Mouse (Mus musculus): Measurements from ENCODE around the gene Rbm38. TPM values are rescaled to one million over a fixed set of nuclear protein-coding genes. Genes with fewer than 3 reads are reported as not detected.
A peak's percentile ranks its signal among the peaks of the same experiment; 100 is the strongest.

Gene Rbm38
- polyA plus RNA-seq, 1 experiment from 2014 or later = 146 TPM

- no peaks in the 10 kb centered on the region for H3K27me3 ChIP-seq (ENCODE audit: control insufficient read depth, insufficient read depth, low read length)
- peak overlapping the region; percentile 91 for H3K4me2 ChIP-seq (ENCODE audit: low read depth, low read length)
- no peak for ATAC-seq (replicated peaks; ENCODE audit: extremely low read depth, insufficient read depth, low FRiP score)
- peak overlapping the region; percentile 69 for H3K27ac ChIP-seq (ENCODE audit: low read length)
- 0 out of 2 replicates have a peak overlapping the region, but pooled peaks have one; percentile 5 for H3K4me3 ChIP-seq (ENCODE audit: low read length)
- peaks cover 76% of the 10 kb centered on the region for H3K4me1 ChIP-seq (ENCODE audit: control insufficient read depth, insufficient read depth, low read length)
- H3K9ac ChIP-seq (ENCODE audit: low read length) = peak overlapping the region; percentile 82
- H3K9me3 ChIP-seq (replicated peaks; ENCODE audit: control insufficient read depth, low read length) = no peaks in the 10 kb centered on the region
- peaks cover 45% of the 10 kb centered on the region for H3K36me3 ChIP-seq (ENCODE audit: control insufficient read depth, insufficient read depth)
- 72% methylated on average over 6 of the region's 6 CpGs for WGBS
These were observed 7.0 kb downstream of the Rbm38 start for GRCm38 (mm10) chr2:173027169-173027823.

DNA sequence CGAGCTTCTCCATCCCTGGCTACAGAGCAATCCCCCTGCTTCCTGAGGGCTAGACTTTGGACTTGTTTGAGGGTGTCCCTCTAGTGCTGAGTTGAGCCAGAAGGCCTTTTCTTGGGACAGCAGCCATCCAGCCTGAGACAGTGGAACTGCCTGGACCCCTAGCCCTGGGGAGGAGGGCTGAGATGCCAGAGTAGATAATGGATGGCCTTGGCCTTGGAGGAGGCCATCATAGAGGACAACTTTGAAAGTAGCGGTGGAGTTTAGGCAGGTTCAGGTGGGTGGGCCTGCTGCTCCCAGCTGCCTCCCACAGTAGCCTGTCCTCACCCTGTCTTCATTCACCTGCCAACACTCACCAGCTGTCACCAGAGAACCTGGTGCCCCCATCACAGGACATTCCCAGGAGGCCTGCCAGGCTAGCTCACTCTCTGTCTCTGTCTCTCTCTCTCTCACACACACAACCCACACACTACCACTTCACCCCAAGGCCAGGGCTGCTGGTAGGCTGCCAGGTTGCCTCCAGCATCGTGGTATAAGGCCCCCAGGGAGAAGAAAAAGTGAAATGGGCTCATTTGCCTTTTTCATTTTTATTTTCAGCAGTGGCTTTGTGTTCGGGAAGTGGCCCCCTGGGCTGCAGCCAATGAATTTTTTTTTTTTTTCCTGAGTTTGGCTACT, 7.7 kb downstream of the Rbm38 start:
- H3K27ac ChIP-seq (ENCODE audit: low read length) = peak overlapping the region; percentile 56; the same call in 1 of the 2 replicates
- H3K27me3 ChIP-seq (ENCODE audit: control insufficient read depth, insufficient read depth, low read length) = no peaks in the 10 kb centered on the region
- peaks cover 51% of the 10 kb centered on the region for H3K36me3 ChIP-seq (ENCODE audit: control insufficient read depth, insufficient read depth)
- 35% methylated on average over 4 of the region's 4 CpGs for WGBS
- ATAC-seq (replicated peaks; ENCODE audit: extremely low read depth, insufficient read depth, low FRiP score) = no peak
- H3K4me1 ChIP-seq (ENCODE audit: control insufficient read depth, insufficient read depth, low read length) = peaks cover 76% of the 10 kb centered on the region
- H3K9ac ChIP-seq (ENCODE audit: low read length) = 0 out of 2 replicates have a peak overlapping the region, but pooled peaks have one; percentile 31
- H3K4me2 ChIP-seq (ENCODE audit: low read depth, low read length) = peak overlapping the region; percentile 15; the same call in 1 of the 2 replicates
- no peak overlapping the region for H3K4me3 ChIP-seq (ENCODE audit: low read length)
- no peaks in the 10 kb centered on the region for H3K9me3 ChIP-seq (replicated peaks; ENCODE audit: control insufficient read depth, low read length)

GRCm38 (mm10) chr2:173028508-173029031, 8.3 kb downstream of the Rbm38 start:
- peaks cover 71% of the 10 kb centered on the region for H3K4me1 ChIP-seq (ENCODE audit: control insufficient read depth, insufficient read depth, low read length)
- H3K4me2 ChIP-seq (ENCODE audit: low read depth, low read length) = no peak overlapping the region
- ATAC-seq (replicated peaks; ENCODE audit: extremely low read depth, insufficient read depth, low FRiP score) = no peak
- peaks cover 57% of the 10 kb centered on the region for H3K36me3 ChIP-seq (ENCODE audit: control insufficient read depth, insufficient read depth)
- no peaks in the 10 kb centered on the region for H3K9me3 ChIP-seq (replicated peaks; ENCODE audit: control insufficient read depth, low read length)
- 90% methylated on average over 3 of the region's 3 CpGs for WGBS
- peak overlapping the region; percentile 13; the same call in 1 of the 2 replicates for H3K9ac ChIP-seq (ENCODE audit: low read length)
- no peak overlapping the region for H3K4me3 ChIP-seq (ENCODE audit: low read length)
- no peaks in the 10 kb centered on the region for H3K27me3 ChIP-seq (ENCODE audit: control insufficient read depth, insufficient read depth, low read length)
- no peak overlapping the region for H3K27ac ChIP-seq (ENCODE audit: low read length)

- Histone ChIP-seq H3K9me3 (replicated peaks; ENCODE audit: control insufficient read depth, low read length) (no peaks in the 10 kb centered on the region), H3K27ac (ENCODE audit: low read length) (peak overlapping the region; percentile 25; the same call in 1 of the 2 replicates), H3K9ac (ENCODE audit: low read length) (0 out of 2 replicates have a peak overlapping the region, but pooled peaks have one; percentile 22), H3K27me3 (ENCODE audit: control insufficient read depth, insufficient read depth, low read length) (no peaks in the 10 kb centered on the region), H3K4me3 (ENCODE audit: low read length) (no peak overlapping the region), H3K36me3 (ENCODE audit: control insufficient read depth, insufficient read depth) (peaks cover 62% of the 10 kb centered on the region), H3K4me1 (ENCODE audit: control insufficient read depth, insufficient read depth, low read length) (peaks cover 61% of the 10 kb centered on the region), H3K4me2 (ENCODE audit: low read depth, low read length) (no peak overlapping the region)
- 53% methylated on average over 12 of the region's 12 CpGs for WGBS
- no peak for ATAC-seq (replicated peaks; ENCODE audit: extremely low read depth, insufficient read depth, low FRiP score)
These were observed 10.5 kb downstream of the Rbm38 start for GRCm38 (mm10) chr2:173030591-173031338.

DNA sequence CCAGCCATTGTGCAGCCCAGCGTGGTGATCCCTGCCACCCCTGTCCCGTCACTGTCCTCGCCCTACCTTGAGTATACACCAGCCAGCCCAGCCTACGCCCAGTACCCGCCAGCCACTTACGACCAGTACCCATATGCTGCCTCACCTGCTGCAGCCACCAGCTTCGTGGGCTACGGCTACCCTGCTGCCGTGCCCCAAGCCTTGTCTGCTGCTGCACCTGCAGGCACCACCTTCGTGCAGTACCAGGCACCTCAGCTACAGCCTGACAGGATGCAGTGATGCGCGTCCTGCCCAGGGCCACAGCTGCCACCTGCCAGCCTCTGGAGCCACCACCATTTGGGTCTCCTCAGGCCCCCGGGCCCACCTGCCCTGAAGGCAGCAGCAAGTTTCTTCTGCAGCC, 13.2 kb downstream of the Rbm38 start:
- Histone ChIP-seq H3K4me2 (ENCODE audit: low read depth, low read length) (no peak overlapping the region), H3K4me3 (ENCODE audit: low read length) (no peak overlapping the region), H3K27ac (ENCODE audit: low read length) (no peak overlapping the region), H3K9me3 (replicated peaks; ENCODE audit: control insufficient read depth, low read length) (no peaks in the 10 kb centered on the region), H3K27me3 (ENCODE audit: control insufficient read depth, insufficient read depth, low read length) (no peaks in the 10 kb centered on the region), H3K4me1 (ENCODE audit: control insufficient read depth, insufficient read depth, low read length) (peaks cover 38% of the 10 kb centered on the region), H3K36me3 (ENCODE audit: control insufficient read depth, insufficient read depth) (peaks cover 48% of the 10 kb centered on the region), H3K9ac (ENCODE audit: low read length) (no peak overlapping the region)
- ATAC-seq (replicated peaks; ENCODE audit: extremely low read depth, insufficient read depth, low FRiP score) = no peak
- 93% methylated on average over 13 of the region's 13 CpGs for WGBS

DNA sequence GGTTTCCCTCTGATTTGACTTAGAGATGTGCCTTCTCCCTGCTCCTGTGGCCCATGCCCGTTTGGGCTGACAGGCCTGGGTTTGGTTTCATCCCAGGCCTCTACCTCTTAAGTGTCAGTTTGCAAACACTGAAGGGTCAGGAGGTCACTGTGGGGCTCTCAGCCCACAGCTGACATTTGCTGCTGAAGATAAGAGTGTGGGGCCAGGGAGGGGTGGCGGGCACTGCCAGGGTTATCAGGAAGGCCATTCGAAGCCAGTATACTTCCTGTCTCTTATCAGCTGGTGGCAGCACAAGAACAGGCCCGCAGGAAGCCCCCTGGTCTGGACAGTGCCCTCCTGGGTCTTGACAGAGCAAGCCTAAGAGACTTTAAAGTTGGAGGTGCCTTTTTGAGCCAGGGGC, 14.7 kb downstream of the Rbm38 start:
- Histone ChIP-seq H3K9ac (ENCODE audit: low read length) (no peak overlapping the region), H3K27me3 (ENCODE audit: control insufficient read depth, insufficient read depth, low read length) (no peaks in the 10 kb centered on the region), H3K4me3 (ENCODE audit: low read length) (no peak overlapping the region), H3K27ac (ENCODE audit: low read length) (no peak overlapping the region), H3K4me1 (ENCODE audit: control insufficient read depth, insufficient read depth, low read length) (peaks cover 28% of the 10 kb centered on the region), H3K9me3 (replicated peaks; ENCODE audit: control insufficient read depth, low read length) (no peaks in the 10 kb centered on the region), H3K36me3 (ENCODE audit: control insufficient read depth, insufficient read depth) (peaks cover 44% of the 10 kb centered on the region), H3K4me2 (ENCODE audit: low read depth, low read length) (no peak overlapping the region)
- ATAC-seq (replicated peaks; ENCODE audit: extremely low read depth, insufficient read depth, low FRiP score) = no peak
- 24% methylated on average over 4 of the region's 4 CpGs for WGBS

GRCm38 (mm10) chr2:173035653-173036052, 15.4 kb downstream of the Rbm38 start:
- Histone ChIP-seq H3K4me1 (ENCODE audit: control insufficient read depth, insufficient read depth, low read length) (peaks cover 22% of the 10 kb centered on the region), H3K27ac (ENCODE audit: low read length) (no peak overlapping the region), H3K27me3 (ENCODE audit: control insufficient read depth, insufficient read depth, low read length) (no peaks in the 10 kb centered on the region), H3K36me3 (ENCODE audit: control insufficient read depth, insufficient read depth) (peaks cover 43% of the 10 kb centered on the region), H3K4me3 (ENCODE audit: low read length) (no peak overlapping the region), H3K9me3 (replicated peaks; ENCODE audit: control insufficient read depth, low read length) (no peaks in the 10 kb centered on the region), H3K9ac (ENCODE audit: low read length) (no peak overlapping the region), H3K4me2 (ENCODE audit: low read depth, low read length) (no peak overlapping the region)
- WGBS = 93% methylated on average over 5 of the region's 5 CpGs
- ATAC-seq (replicated peaks; ENCODE audit: extremely low read depth, insufficient read depth, low FRiP score) = no peak

DNA sequence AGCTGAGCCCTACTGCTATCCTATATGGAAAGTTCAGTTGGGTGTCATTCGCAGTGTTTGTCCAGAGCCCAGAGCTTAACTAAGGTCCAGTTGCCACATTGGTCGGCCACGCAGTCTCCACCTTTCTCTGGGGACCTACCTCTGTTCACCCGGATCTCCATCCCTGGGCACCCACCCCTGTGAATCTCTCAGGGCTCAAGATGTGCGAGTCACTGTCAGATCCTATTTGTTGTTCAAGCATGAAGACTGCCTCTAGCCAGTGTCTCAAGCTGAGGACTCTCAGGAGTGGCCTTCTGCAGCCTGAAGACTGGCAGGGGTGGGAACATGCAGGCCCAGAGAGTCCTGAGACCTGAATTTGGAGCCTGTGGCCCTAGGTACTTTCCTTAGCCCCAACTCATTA, 15.8 kb downstream of the Rbm38 start:
- no peak for ATAC-seq (replicated peaks; ENCODE audit: extremely low read depth, insufficient read depth, low FRiP score)
- no peak overlapping the region for H3K4me3 ChIP-seq (ENCODE audit: low read length)
- no peak overlapping the region for H3K4me2 ChIP-seq (ENCODE audit: low read depth, low read length)
- H3K27me3 ChIP-seq (ENCODE audit: control insufficient read depth, insufficient read depth, low read length) = no peaks in the 10 kb centered on the region
- peaks cover 18% of the 10 kb centered on the region for H3K4me1 ChIP-seq (ENCODE audit: control insufficient read depth, insufficient read depth, low read length)
- no peak overlapping the region for H3K27ac ChIP-seq (ENCODE audit: low read length)
- H3K36me3 ChIP-seq (ENCODE audit: control insufficient read depth, insufficient read depth) = peaks cover 39% of the 10 kb centered on the region
- H3K9ac ChIP-seq (ENCODE audit: low read length) = peak overlapping the region; percentile 24; the same call in 1 of the 2 replicates
- WGBS = 77% methylated on average over 5 of the region's 5 CpGs
- no peaks in the 10 kb centered on the region for H3K9me3 ChIP-seq (replicated peaks; ENCODE audit: control insufficient read depth, low read length)
